Mouse (Mus musculus) gastrocnemius, adult 2 months (tissue): ENCODE data around the gene Card9. TPM values are rescaled to one million over a fixed set of nuclear protein-coding genes. Genes with fewer than 3 reads are reported as not detected.

ENCODE experiments used
- DNase-seq: peaks from one replicate; pipeline ENCODE4 v3.0.0; 2022
- H3K27ac ChIP-seq: fragments of 200-600 bp; 2 replicates; pipeline ENCODE4 v1.8.1; 2022; ENCODE audit warnings: mild to moderate bottlenecking
- H3K4me3 ChIP-seq: fragments of 200-600 bp; 2 replicates; pipeline ENCODE4 v1.8.1; 2022; ENCODE audit warnings: mild to moderate bottlenecking, moderate library complexity
- CTCF ChIP-seq: fragments of 200-600 bp; IDR thresholded peaks from 2 replicates; pipeline ENCODE4 v1.8.1; 2022; ENCODE audit warnings: antibody characterized with exemption, mild to moderate bottlenecking, moderate library complexity
- intact Hi-C: fragments of 180-260 bp; cut with DNase I; formaldehyde crosslinking; loops from one replicate; pipeline ENCODE4 v1.15.1; 2025
- total RNA-seq, 2 experiments: library from RNA; stranded (reverse); gene quantifications; 2 replicates each; pipeline ENCODE4 v1.2.3; 2021

Gene Card9
- total RNA-seq, 2 experiments from 2014 or later: 1.1 to 1.2 TPM

DNA sequence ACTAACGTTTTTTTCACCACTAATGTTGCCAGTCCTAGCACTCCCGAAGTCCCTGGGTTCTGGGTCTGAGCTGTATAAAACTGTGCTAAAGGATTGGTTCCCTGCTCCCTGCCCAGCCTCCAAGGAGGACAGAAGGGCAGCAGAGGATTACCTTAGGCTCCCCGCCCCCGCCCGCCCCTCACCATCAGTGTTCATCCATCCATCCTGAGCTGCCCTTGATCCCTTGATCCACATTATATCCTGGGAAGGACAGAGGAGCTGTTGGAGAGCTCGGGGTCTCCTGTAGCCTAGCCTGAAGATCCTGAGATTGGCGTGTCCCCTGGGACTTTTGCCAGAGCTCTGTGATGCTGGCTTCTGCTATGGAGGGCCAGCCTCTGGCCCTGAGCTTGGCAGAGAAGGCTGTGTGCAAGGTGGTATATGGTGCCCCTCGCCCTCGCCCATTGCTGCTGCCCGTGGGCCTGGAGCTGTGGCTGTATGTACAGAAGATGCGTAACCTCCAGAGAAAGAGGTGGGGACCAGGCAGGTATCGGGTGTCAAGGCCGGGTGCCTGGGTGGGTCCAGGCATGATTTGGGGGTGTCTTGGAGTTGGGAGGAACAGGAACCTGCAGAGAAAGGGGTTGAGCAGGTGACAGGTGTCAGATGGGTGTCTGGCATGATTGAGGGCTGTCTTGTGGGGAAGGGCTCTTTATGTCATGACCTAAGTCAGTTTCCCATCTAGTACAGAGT, 41.0 kb downstream of the Card9 start:
- H3K27ac ChIP-seq: no peak overlapping the region; the same call in none of the 2 replicates
- intact Hi-C loops: loop anchor here (5.0 kb wide), 1 partner anchor 33 kb away; the partner anchor contains the start of gene Dnlz
- peak; percentile 12 for DNase-seq
- TF ChIP-seq CTCF: no peak
- H3K4me3 ChIP-seq: no peak overlapping the region

DNA sequence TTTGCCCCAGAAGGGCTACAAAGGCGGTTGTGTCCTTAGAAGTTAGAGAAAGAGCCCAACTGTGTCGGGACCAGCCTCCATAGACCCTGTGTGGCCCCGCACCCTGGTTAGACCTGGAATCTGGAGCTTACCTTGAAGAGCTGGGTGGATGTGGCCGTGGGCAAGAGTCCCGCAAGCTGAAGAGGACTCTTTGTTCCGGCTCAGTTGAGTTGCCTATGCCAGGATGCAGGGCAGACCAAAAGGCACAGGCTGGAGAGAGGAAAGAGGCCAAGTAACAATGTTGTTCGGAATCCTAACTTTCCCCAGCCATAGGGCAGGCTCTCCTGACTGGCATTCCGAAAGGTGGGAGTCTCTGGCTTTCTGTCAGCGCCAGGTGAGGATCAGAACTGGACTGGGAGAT, 41.6 kb downstream of the Card9 start:
- no peak overlapping the region for H3K4me3 ChIP-seq
- peak; percentile 14 for DNase-seq
- H3K27ac ChIP-seq: no peak overlapping the region; the same call in 1 of the 2 replicates
- intact Hi-C loops: loop anchor here (5.0 kb wide), 1 partner anchor 33 kb away; the partner anchor contains the start of gene Dnlz
- no peak for TF ChIP-seq CTCF

DNA sequence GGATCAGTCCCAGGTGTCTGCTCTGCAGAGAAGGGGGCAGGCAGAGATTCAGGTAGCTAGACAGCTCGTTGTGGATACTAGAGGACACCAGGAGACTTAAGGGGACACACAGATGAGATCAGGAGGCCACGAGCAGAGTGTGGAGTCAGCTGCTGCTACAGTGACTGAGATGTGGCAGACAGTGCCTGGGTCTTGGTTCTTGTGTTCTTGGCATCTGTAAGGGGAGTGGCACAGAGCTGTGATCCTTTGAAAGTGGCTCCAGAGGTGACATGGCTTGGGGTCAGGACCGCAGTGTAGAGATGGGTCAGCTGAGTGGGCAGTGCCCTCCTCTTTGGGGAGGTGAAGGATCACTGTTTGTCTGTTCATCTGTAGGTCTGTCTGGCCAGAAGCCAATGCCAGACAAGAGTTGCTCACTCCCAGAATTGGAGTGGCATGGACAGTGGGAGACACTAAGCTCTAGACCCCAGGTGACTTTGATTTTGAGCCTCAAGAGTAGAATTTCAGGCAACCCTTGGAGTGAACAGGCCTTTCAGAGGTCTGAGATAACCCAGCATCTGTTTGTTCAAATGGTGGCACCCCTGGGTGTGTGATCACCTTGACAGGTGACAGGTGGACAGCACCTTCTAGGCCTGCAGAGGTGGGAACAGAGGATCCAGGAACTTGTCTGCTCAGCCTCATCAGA, 42.6 kb downstream of the Card9 start:
- TF ChIP-seq CTCF: no peak
- intact Hi-C loops: loop anchor here (5.0 kb wide), 1 partner anchor 34 kb away; the partner anchor contains the start of gene Dnlz

GRCm38 (mm10) chr2:26317371-26317770, 43.3 kb downstream of the Card9 start:
- no peak for TF ChIP-seq CTCF
- Histone ChIP-seq H3K27ac (peak overlapping the region; percentile 93), H3K4me3 (peak overlapping the region; percentile 89; the same call in 1 of the 2 replicates)
- peak; percentile 13 for DNase-seq
- intact Hi-C loops: loop anchor here (5.0 kb wide), 1 partner anchor 35 kb away; the partner anchor contains the start of gene Dnlz

More for the DNA sequence above, 42.6 kb downstream of the Card9 start:
- Histone ChIP-seq H3K4me3 (no peak overlapping the region), H3K27ac (no peak overlapping the region)
- peak; percentile 10 for DNase-seq

- intact Hi-C loops: loop anchor here (5.0 kb wide), 1 partner anchor 36 kb away; the partner anchor contains the start of gene Dnlz
- Histone ChIP-seq H3K27ac (peak overlapping the region; percentile 93), H3K4me3 (peak overlapping the region; percentile 89)
- no peak for TF ChIP-seq CTCF
- DNase-seq: peak; percentile 74
Observed at GRCm38 (mm10) chr2:26316576-26317246, 44.0 kb downstream of the Card9 start.

GRCm38 (mm10) chr2:26315925-26316311, 44.8 kb downstream of the Card9 start:
- H3K4me3 ChIP-seq: peak overlapping the region; percentile 89
- no peak for TF ChIP-seq CTCF
- peak overlapping the region; percentile 93 for H3K27ac ChIP-seq
- intact Hi-C loops: loop anchor here (5.0 kb wide), 1 partner anchor 36 kb away; the partner anchor contains the start of gene Dnlz
- DNase-seq: peak; percentile 65

GRCm38 (mm10) chr2:26315072-26315924, 45.4 kb downstream of the Card9 start, which contains the start of gene Gpsm1:
Gpsm1 (plus strand) TSS chr2:26315515.
- peak within 1 kb of the TSS; percentile 89 for H3K4me3 ChIP-seq
- DNase-seq: peak; percentile 90
- peak within 1 kb of the TSS; percentile 93 for H3K27ac ChIP-seq
- TF ChIP-seq CTCF: no peak
- intact Hi-C loops: loop anchor here (5.0 kb wide), 1 partner anchor 37 kb away; the partner anchor contains the start of gene Dnlz

DNA sequence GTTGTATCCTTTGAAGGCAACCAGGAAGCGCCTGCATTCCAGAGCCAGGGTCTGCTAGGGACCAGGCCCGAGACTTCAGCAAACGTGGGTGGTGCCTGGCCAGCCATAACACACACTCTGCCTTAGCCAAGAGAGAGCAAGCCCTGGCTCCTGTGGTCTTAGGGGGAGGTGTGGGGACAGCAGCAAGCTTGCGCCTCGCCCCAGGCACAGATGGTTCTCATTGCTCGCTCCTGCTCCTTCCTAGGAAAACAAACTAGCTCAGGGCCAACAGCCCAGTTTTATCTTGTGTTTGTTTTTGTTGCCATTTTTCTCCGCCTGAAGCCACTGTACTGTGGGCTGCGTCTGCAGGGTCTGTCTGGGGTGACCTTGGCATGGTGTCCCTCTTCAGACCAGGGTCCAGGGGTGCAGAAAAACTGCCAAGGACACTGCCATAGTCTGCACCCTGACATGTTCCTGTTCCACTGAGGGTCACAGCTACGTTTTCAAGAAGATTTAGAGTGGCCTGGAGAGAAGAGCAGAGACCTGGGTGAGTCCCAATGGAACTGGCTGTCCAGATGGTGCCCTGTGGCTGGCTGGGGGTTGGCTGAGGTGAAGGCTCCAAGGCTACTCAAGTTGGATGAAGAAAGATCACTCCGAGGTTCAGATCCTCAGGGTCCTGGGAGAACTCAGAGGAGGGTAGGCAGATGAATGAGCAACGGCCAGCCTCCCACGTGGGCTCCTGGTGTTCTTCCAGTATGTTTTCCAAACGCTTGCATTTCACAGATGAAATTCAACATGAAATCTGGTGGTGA, 46.2 kb downstream of the Card9 start:
- intact Hi-C loops: loop anchor here (5.0 kb wide), 1 partner anchor 38 kb away; the partner anchor contains the start of gene Dnlz
- Histone ChIP-seq H3K27ac (peak overlapping the region; percentile 93), H3K4me3 (peak overlapping the region; percentile 89)
- TF ChIP-seq CTCF: no peak
- peak; percentile 80 for DNase-seq

DNA sequence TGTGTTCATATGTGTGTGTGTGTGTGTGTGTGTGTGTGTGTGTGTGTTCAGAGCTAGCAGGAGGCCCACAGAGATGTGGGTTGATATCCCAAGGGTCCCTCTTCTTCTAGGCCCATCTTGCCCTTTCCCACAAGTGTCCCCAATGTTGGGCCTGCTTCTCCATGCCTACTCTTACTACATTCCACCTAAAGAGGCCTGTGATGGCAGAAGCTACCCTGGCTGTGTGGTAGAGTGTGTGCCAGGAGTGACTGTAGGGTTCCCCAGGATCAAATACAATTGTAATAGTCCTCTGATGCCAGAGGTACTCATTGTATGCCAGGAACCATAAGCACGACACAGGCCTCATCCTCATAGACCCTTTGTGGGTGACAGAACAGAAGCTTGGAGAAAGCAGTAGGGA, 47.3 kb downstream of the Card9 start:
- Histone ChIP-seq H3K27ac (peak overlapping the region; percentile 93; the same call in 1 of the 2 replicates), H3K4me3 (no peak overlapping the region)
- TF ChIP-seq CTCF: no peak
- intact Hi-C loops: no loop called here
- no peak for DNase-seq

DNA sequence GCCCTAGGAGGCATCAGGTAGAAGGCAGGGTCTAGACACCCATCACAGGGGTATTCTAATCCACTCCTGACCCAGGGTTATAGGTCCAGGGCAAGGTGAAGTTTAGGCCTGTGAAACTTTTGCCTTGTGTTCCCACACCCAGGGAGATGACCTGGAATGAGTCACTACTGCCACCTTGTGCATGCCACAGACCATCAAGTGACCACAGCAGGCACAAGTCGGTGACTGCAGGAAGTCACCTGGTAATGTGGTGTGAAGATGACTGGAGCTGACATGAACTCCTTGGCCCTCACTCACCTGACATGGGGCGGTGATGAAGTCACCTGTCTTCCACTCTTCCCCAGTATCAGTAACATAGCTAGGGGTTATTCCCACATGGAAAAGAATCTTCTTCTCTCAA, 47.9 kb downstream of the Card9 start:
- intact Hi-C loops: no loop called here
- Histone ChIP-seq H3K27ac (no peak overlapping the region), H3K4me3 (no peak overlapping the region)
- DNase-seq: no peak
- peak; percentile 8; the same call in 1 of the 2 replicates for TF ChIP-seq CTCF

DNA sequence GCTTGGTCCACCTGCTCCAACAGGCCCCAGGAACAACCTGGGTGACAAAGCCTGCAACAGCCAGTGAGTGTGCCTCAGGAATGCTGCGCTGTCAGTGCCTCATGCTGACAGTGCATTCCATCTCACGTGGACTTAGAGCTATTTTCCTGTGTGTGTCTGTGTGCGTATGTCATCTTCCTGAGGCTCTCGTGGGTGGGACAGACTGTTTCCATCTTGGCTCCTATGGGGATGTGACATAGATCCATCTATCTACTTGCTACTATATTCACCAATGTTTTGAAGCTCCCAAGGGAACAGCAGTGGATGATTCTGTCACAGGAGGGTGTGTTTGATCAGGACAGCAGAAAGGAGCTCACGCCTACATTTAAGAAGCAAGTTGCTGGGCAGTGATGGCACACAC, 48.8 kb downstream of the Card9 start:
- DNase-seq: no peak
- Histone ChIP-seq H3K4me3 (no peak overlapping the region), H3K27ac (no peak overlapping the region)
- intact Hi-C loops: no loop called here
- TF ChIP-seq CTCF: no peak
